Mouse (Mus musculus) forebrain, embryonic 13.5 days (tissue): Measurements from ENCODE around the gene Casz1. TPM values are rescaled to one million over a fixed set of nuclear protein-coding genes. Genes with fewer than 3 reads are reported as not detected.
A peak's percentile ranks its signal among the peaks of the same experiment; 100 is the strongest.

ENCODE experiments used
- ATAC-seq: fragments of 200-750 bp; cut with Nextera tagmentation; 2 replicates; pipeline ENCODE4 v1.8.0; 2017
- H3K27ac ChIP-seq: fragments of 300-500 bp; sonication (generic); 2 replicates; pipeline ENCODE4 v1.5.1; 2015; ENCODE audit warnings: inconsistent platforms, mild to moderate bottlenecking, moderate library complexity
- H3K27me3 ChIP-seq: fragments of 300-500 bp; sonication (generic); 2 replicates; pipeline ENCODE4 v1.6.1; 2015; ENCODE audit warnings: mild to moderate bottlenecking, inconsistent platforms
- H3K36me3 ChIP-seq: fragments of 300-500 bp; sonication (generic); 2 replicates; pipeline ENCODE4 v1.6.1; 2015; ENCODE audit warnings: mild to moderate bottlenecking, inconsistent platforms; ENCODE audit not compliant: poor library complexity, severe bottlenecking
- H3K4me1 ChIP-seq: fragments of 300-500 bp; sonication (generic); 2 replicates; pipeline ENCODE4 v1.6.1; 2015; ENCODE audit warnings: inconsistent platforms
- H3K4me2 ChIP-seq: fragments of 300-500 bp; sonication (generic); 2 replicates; pipeline ENCODE4 v1.6.1; 2015; ENCODE audit warnings: inconsistent platforms, mild to moderate bottlenecking, moderate library complexity
- H3K4me3 ChIP-seq: fragments of 300-500 bp; sonication (generic); 2 replicates; pipeline ENCODE4 v1.5.1; 2015; ENCODE audit warnings: mild to moderate bottlenecking, inconsistent platforms
- H3K9ac ChIP-seq: fragments of 300-500 bp; sonication (generic); 2 replicates; pipeline ENCODE4 v1.6.1; 2015; ENCODE audit warnings: mild to moderate bottlenecking, inconsistent platforms
- H3K9me3 ChIP-seq: fragments of 300-500 bp; sonication (generic); replicated peaks from 2 replicates; pipeline ENCODE4 v1.6.1; 2016; ENCODE audit warnings: inconsistent platforms
- WGBS: fragments of 180-500 bp; shearing (Covaris S2); methylation state at CpG from one replicate; pipeline ENCODE4 v1.1.7; 2015; 5-methylcytosine and 5-hydroxymethylcytosine counted together
- polyA plus RNA-seq: library from polyadenylated mRNA; unstranded; fragments of >200 nt; fragmentation: Nextera tagmentation; extraction: Ambion mirVana; gene quantifications from 2 replicates; pipeline ENCODE4 v1.2.1, GENCODE M21; 2015

Casz1 gene
- polyA plus RNA-seq, 1 experiment from 2014 or later = 1.3 TPM

- peaks cover 62% of the 10 kb centered on the region for H3K4me1 ChIP-seq
- H3K9me3 ChIP-seq = no peaks in the 10 kb centered on the region
- no peak overlapping the region for H3K27ac ChIP-seq
- H3K9ac ChIP-seq = peak overlapping the region; percentile 70
- peak overlapping the region; percentile 85 for H3K4me2 ChIP-seq
- WGBS = 2% methylated on average over 55 of the region's 69 CpGs
- peaks cover 58% of the 10 kb centered on the region for H3K27me3 ChIP-seq
- H3K36me3 ChIP-seq = no peaks in the 10 kb centered on the region
- peak overlapping the region; percentile 44 for H3K4me3 ChIP-seq
- peak; percentile 43 for ATAC-seq
These were observed 148.3 kb downstream of the Casz1 start for GRCm38 (mm10) chr4:148952328-148953222.

- WGBS = 83% methylated on average over 14 of the region's 14 CpGs
- Histone ChIP-seq H3K27ac (no peak overlapping the region), H3K27me3 (peaks cover 37% of the 10 kb centered on the region), H3K4me2 (no peak overlapping the region), H3K36me3 (peaks cover 7% of the 10 kb centered on the region; the same call in 1 of the 2 replicates), H3K4me3 (no peak overlapping the region), H3K9ac (no peak overlapping the region), H3K9me3 (no peaks in the 10 kb centered on the region), H3K4me1 (peaks cover 41% of the 10 kb centered on the region)
- no peak for ATAC-seq
These were observed 151.0 kb downstream of the Casz1 start for GRCm38 (mm10) chr4:148955131-148955813.

GRCm38 (mm10) chr4:148960011-148960410, 155.8 kb downstream of the Casz1 start:
- Histone ChIP-seq H3K4me2 (no peak overlapping the region), H3K4me1 (peaks cover 13% of the 10 kb centered on the region; the same call in 1 of the 2 replicates), H3K27ac (no peak overlapping the region), H3K36me3 (peaks cover 38% of the 10 kb centered on the region), H3K4me3 (no peak overlapping the region), H3K9ac (no peak overlapping the region), H3K27me3 (0 out of 2 replicates have a peak, but pooled peaks cover under 1% of the 10 kb centered on the region), H3K9me3 (no peaks in the 10 kb centered on the region)
- no peak for ATAC-seq
- 79% methylated on average over 12 of the region's 12 CpGs for WGBS

- no peaks in the 10 kb centered on the region for H3K27me3 ChIP-seq
- 89% methylated on average over 19 of the region's 19 CpGs for WGBS
- peaks cover 43% of the 10 kb centered on the region for H3K36me3 ChIP-seq
- no peak for ATAC-seq
- no peaks in the 10 kb centered on the region for H3K9me3 ChIP-seq
- H3K9ac ChIP-seq = no peak overlapping the region
- no peak overlapping the region for H3K27ac ChIP-seq
- peaks cover 6% of the 10 kb centered on the region; the same call in 1 of the 2 replicates for H3K4me1 ChIP-seq
- no peak overlapping the region for H3K4me2 ChIP-seq
- H3K4me3 ChIP-seq = no peak overlapping the region
These were observed 156.9 kb downstream of the Casz1 start for GRCm38 (mm10) chr4:148961081-148961480.

GRCm38 (mm10) chr4:148962096-148962495, 157.9 kb downstream of the Casz1 start:
- H3K9ac ChIP-seq = no peak overlapping the region
- ATAC-seq = no peak
- H3K4me2 ChIP-seq = no peak overlapping the region
- no peaks in the 10 kb centered on the region for H3K27me3 ChIP-seq
- H3K9me3 ChIP-seq = no peaks in the 10 kb centered on the region
- WGBS = 95% methylated on average over 1 of the region's 1 CpGs
- no peak overlapping the region for H3K27ac ChIP-seq
- no peak overlapping the region for H3K4me3 ChIP-seq
- H3K4me1 ChIP-seq = peaks cover 4% of the 10 kb centered on the region; the same call in 1 of the 2 replicates
- H3K36me3 ChIP-seq = peaks cover 45% of the 10 kb centered on the region

- H3K36me3 ChIP-seq = peaks cover 43% of the 10 kb centered on the region
- no peak overlapping the region for H3K9ac ChIP-seq
- 86% methylated on average over 10 of the region's 10 CpGs for WGBS
These were observed 160.5 kb downstream of the Casz1 start for GRCm38 (mm10) chr4:148964541-148965310.

GRCm38 (mm10) chr4:148966132-148966531, 161.9 kb downstream of the Casz1 start:
- Histone ChIP-seq H3K9ac (no peak overlapping the region), H3K9me3 (no peaks in the 10 kb centered on the region), H3K36me3 (peaks cover 29% of the 10 kb centered on the region), H3K27ac (no peak overlapping the region), H3K4me2 (no peak overlapping the region), H3K4me1 (peaks cover 11% of the 10 kb centered on the region; the same call in 1 of the 2 replicates), H3K4me3 (no peak overlapping the region), H3K27me3 (no peaks in the 10 kb centered on the region)
- ATAC-seq = no peak
- WGBS = 87% methylated on average over 5 of the region's 5 CpGs

More at GRCm38 (mm10) chr4:148964541-148965310, 160.5 kb downstream of the Casz1 start:
- Histone ChIP-seq H3K9me3 (no peaks in the 10 kb centered on the region), H3K27ac (no peak overlapping the region), H3K4me3 (no peak overlapping the region), H3K4me1 (peaks cover 6% of the 10 kb centered on the region; the same call in 1 of the 2 replicates), H3K4me2 (no peak overlapping the region), H3K27me3 (no peaks in the 10 kb centered on the region)
- no peak for ATAC-seq

GRCm38 (mm10) chr4:148968859-148969258, 164.6 kb downstream of the Casz1 start:
- Histone ChIP-seq H3K27me3 (no peaks in the 10 kb centered on the region), H3K9ac (no peak overlapping the region), H3K4me2 (no peak overlapping the region), H3K4me3 (no peak overlapping the region), H3K27ac (no peak overlapping the region), H3K9me3 (no peaks in the 10 kb centered on the region), H3K4me1 (peaks cover 19% of the 10 kb centered on the region; the same call in 1 of the 2 replicates), H3K36me3 (peaks cover 8% of the 10 kb centered on the region; the same call in 1 of the 2 replicates)
- ATAC-seq = no peak
- WGBS = 79% methylated on average over 5 of the region's 5 CpGs

- WGBS = 84% methylated on average over 5 of the region's 5 CpGs
- peaks cover 26% of the 10 kb centered on the region for H3K4me1 ChIP-seq
These were observed 165.4 kb downstream of the Casz1 start for GRCm38 (mm10) chr4:148969610-148970009.

GRCm38 (mm10) chr4:148970742-148971141, 166.5 kb downstream of the Casz1 start:
- Histone ChIP-seq H3K9me3 (no peaks in the 10 kb centered on the region), H3K27me3 (no peaks in the 10 kb centered on the region), H3K36me3 (0 out of 2 replicates have a peak, but pooled peaks cover 4% of the 10 kb centered on the region), H3K4me1 (peaks cover 34% of the 10 kb centered on the region), H3K27ac (no peak overlapping the region), H3K4me3 (no peak overlapping the region), H3K4me2 (no peak overlapping the region), H3K9ac (no peak overlapping the region)
- WGBS = 89% methylated on average over 4 of the region's 4 CpGs
- ATAC-seq = no peak

More at GRCm38 (mm10) chr4:148969610-148970009, 165.4 kb downstream of the Casz1 start:
- H3K4me2 ChIP-seq = no peak overlapping the region
- H3K36me3 ChIP-seq = peaks cover 8% of the 10 kb centered on the region; the same call in 1 of the 2 replicates
- ATAC-seq = no peak
- H3K4me3 ChIP-seq = no peak overlapping the region
- H3K9ac ChIP-seq = no peak overlapping the region
- H3K9me3 ChIP-seq = no peaks in the 10 kb centered on the region
- H3K27ac ChIP-seq = no peak overlapping the region
- no peaks in the 10 kb centered on the region for H3K27me3 ChIP-seq

GRCm38 (mm10) chr4:148971613-148972242, 167.5 kb downstream of the Casz1 start:
- no peak overlapping the region for H3K4me3 ChIP-seq

More at GRCm38 (mm10) chr4:148971613-148972242, 167.5 kb downstream of the Casz1 start:
- Histone ChIP-seq H3K4me1 (peaks cover 34% of the 10 kb centered on the region), H3K9me3 (no peaks in the 10 kb centered on the region), H3K27ac (no peak overlapping the region), H3K27me3 (no peaks in the 10 kb centered on the region), H3K36me3 (no peaks in the 10 kb centered on the region), H3K9ac (no peak overlapping the region), H3K4me2 (no peak overlapping the region)
- ATAC-seq = no peak
- WGBS = 63% methylated on average over 3 of the region's 3 CpGs
